In the genomic region with DNA sequence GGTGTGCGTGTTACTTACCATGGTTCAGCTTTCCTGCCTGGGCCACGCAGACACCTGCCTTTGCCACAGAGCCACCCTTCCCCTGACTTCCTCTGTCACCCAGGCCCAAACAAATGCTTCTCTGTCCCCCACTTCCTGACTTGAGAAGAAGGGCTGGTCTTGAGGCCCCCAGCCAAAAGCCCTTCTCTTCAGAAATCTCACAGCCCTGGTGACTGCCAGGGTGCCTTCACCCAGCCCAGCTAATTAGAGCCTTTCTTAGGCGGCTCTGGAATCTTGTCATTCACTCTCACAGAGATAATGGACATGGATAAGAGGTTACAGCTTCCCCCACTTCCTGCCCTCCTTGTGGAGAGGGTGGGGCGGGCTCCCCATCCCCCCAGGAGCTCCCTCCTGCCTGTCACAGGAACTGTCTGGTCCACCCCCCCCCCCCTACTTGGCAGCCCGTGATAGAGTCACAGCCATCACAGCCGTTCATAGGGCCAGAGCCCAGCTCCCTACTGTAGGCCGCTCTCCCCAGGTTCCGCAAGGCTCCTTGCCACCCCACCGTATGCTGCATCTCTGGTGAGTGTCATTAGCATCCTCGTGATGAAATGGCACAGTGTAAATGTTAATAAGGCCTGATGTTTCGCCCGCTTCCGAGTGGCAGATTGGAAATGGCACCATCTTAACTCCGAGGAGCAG, we compare ENCODE assay signal across 9 mouse cellular contexts. TPM values are rescaled to one million over a fixed set of nuclear protein-coding genes. Genes with fewer than 3 reads are reported as not detected.
DNase-seq lines count a peak whose midpoint lies in the region; ATAC-seq lines count a peak whose summit lies in the region.
"Had no signal": no experiment of that assay in that cellular context is flagged by ENCODE, and none has a peak within 500 bp of the region (broad histone marks: within the 10 kb centered on the region; RNA-seq: fewer than 3 reads in every experiment).

No protein-coding gene starts in this region.

- no peak overlapping the region for H3K4me2 ChIP-seq in midbrain, embryonic 14.5 days (ENCODE audit: low read length)

- H3K4me1 ChIP-seq in hindbrain, embryonic 10.5 days (replicated peaks), result peaks cover 98% of the 10 kb centered on the region
- peaks cover 33% of the 10 kb centered on the region for H3K4me1 ChIP-seq in midbrain, embryonic 14.5 days (ENCODE audit: control insufficient read depth, insufficient read depth, low read length)

- no peak overlapping the region for H3K9ac ChIP-seq in midbrain, embryonic 14.5 days (replicated peaks; ENCODE audit: low read length)

- ATAC-seq in cerebellum, adult (ENCODE audit: insufficient number of reproducible peaks, low FRiP score, low TSS enrichment), result no peak
- ATAC-seq in midbrain, embryonic 14.5 days (ENCODE audit: low FRiP score, low TSS enrichment), result peak; percentile 47; the same call in 1 of the 2 replicates

- H3K9me3 ChIP-seq in hindbrain, embryonic 10.5 days, result no peaks in the 10 kb centered on the region
- H3K9me3 ChIP-seq in midbrain, embryonic 14.5 days (ENCODE audit: control insufficient read depth, low read length), result no peaks in the 10 kb centered on the region

- H3K27me3 ChIP-seq in hindbrain, embryonic 10.5 days (ENCODE audit: insufficient read depth, poor library complexity, severe bottlenecking), result peaks cover 50% of the 10 kb centered on the region
- no peaks in the 10 kb centered on the region for H3K27me3 ChIP-seq in midbrain, embryonic 14.5 days (ENCODE audit: control insufficient read depth, insufficient read depth, low read length)
- H3K27me3 ChIP-seq: CH12.LX had no signal

- H3K27ac ChIP-seq in hindbrain, embryonic 10.5 days, result peak overlapping the region; percentile 51
- H3K27ac ChIP-seq in midbrain, embryonic 14.5 days (replicated peaks; ENCODE audit: low read depth, low read length), result peak overlapping the region; percentile 67

- H3K36me3 ChIP-seq in hindbrain, embryonic 10.5 days, result no peaks in the 10 kb centered on the region
- 0 out of 2 replicates have a peak, but pooled peaks cover 3% of the 10 kb centered on the region for H3K36me3 ChIP-seq in midbrain, embryonic 14.5 days (ENCODE audit: control insufficient read depth, insufficient read depth, low read length)

- 48% methylated on average over 14 of the region's 14 CpGs for WGBS in hindbrain, embryonic 10.5 days
- 21% methylated on average over 14 of the region's 14 CpGs for WGBS in midbrain, embryonic 14.5 days

- DNase-seq in cerebellum, postnatal 14 days, result peak; percentile 68 to 75
- DNase-seq in R1 (ENCODE audit: low read depth, low spot score), result peak; percentile 61
- no peak for DNase-seq in hindbrain, embryonic 10.5 days (ENCODE audit: low spot score)
- DNase-seq in midbrain, embryonic 14.5 days, result peak; percentile 67
- no peak for DNase-seq in kidney, adult 9 months
- no peak for DNase-seq in left cerebral cortex, adult 11 months (ENCODE audit: low spot score)
- no peak for DNase-seq in adrenal gland, adult (ENCODE audit: inconsistent age in 2 of 2, low spot score in 1 of 2)

- no peak overlapping the region for H3K4me3 ChIP-seq in hindbrain, embryonic 10.5 days
- H3K4me3 ChIP-seq in midbrain, embryonic 14.5 days (replicated peaks; ENCODE audit: low read depth, low read length), result no peak overlapping the region

RNA-seq across cellular contexts. Expression of a gene that starts 39.3 kb away (rescaled TPM):
- 18.7 and 24.3 TPM in 2 replicates for polyA plus RNA-seq in hindbrain, embryonic 10.5 days (2016; fragmentation: Nextera tagmentation; extraction: Ambion mirVana)
- polyA plus RNA-seq in midbrain, embryonic 14.5 days (2014; fragmentation: Nextera tagmentation; extraction: Ambion mirVana), result 17.4 and 21.2 TPM in 2 replicates

RNA-seq across cellular contexts. Expression of a gene that starts 39.7 kb away (rescaled TPM):
- polyA plus RNA-seq in hindbrain, embryonic 10.5 days (2016; fragmentation: Nextera tagmentation; extraction: Ambion mirVana), result 6.9 and 10.6 TPM in 2 replicates
- 10.9 and 14.9 TPM in 2 replicates for polyA plus RNA-seq in midbrain, embryonic 14.5 days (2014; fragmentation: Nextera tagmentation; extraction: Ambion mirVana)

RNA-seq across cellular contexts. Expression of a gene that starts 40.1 kb away (rescaled TPM):
- polyA plus RNA-seq in hindbrain, embryonic 10.5 days (2016; fragmentation: Nextera tagmentation; extraction: Ambion mirVana), result 0.14 and 0.18 TPM in 2 replicates
- polyA plus RNA-seq in midbrain, embryonic 14.5 days (2014; fragmentation: Nextera tagmentation; extraction: Ambion mirVana), result 0.12 and 0.49 TPM in 2 replicates

RNA-seq across cellular contexts. Expression of a gene that starts 49.9 kb away (rescaled TPM):
- 17.7 TPM in 2 replicates for polyA plus RNA-seq in hindbrain, embryonic 10.5 days (2016; fragmentation: Nextera tagmentation; extraction: Ambion mirVana)
- polyA plus RNA-seq in midbrain, embryonic 14.5 days (2014; fragmentation: Nextera tagmentation; extraction: Ambion mirVana), result 15.0 and 15.9 TPM in 2 replicates

Comparison
In these comparisons a context has a peak if more than half of its experiments do, and no peak if none do; other contexts are left out.
1. DNase-seq: peak in cerebellum, postnatal 14 days (2 of 2), R1 (single experiment) and midbrain, embryonic 14.5 days (single experiment); none in hindbrain, embryonic 10.5 days (single experiment), kidney, adult 9 months (single experiment), left cerebral cortex, adult 11 months (single experiment) and adrenal gland, adult (0 of 2).